Mouse (Mus musculus) forebrain, postnatal 0 days (tissue): ENCODE data around the gene Wnt9a. TPM values are rescaled to one million over a fixed set of nuclear protein-coding genes. Genes with fewer than 3 reads are reported as not detected.
A peak's percentile ranks its signal among the peaks of the same experiment; 100 is the strongest.
"Not testable (repeated sequence)": the region's sequence is repeated elsewhere in the genome, so short reads cannot be mapped to it uniquely, and the experiment has no call there.

ENCODE experiments used
- ATAC-seq: fragments of 200-750 bp; cut with Nextera tagmentation; 2 replicates; pipeline ENCODE4 v1.8.0; 2017; ENCODE audit warnings: mild to moderate bottlenecking, moderate library complexity
- DNase-seq: peaks from one replicate; pipeline ENCODE4 v3.0.0-alpha.2; 2015
- H3K27ac ChIP-seq: fragments of 300-500 bp; sonication (generic); 2 replicates; pipeline ENCODE4 v1.5.1; 2014; ENCODE audit warnings: low read depth, mild to moderate bottlenecking, antibody characterized with exemption, low read length, moderate library complexity, mixed read lengths
- H3K27me3 ChIP-seq: fragments of 300-500 bp; sonication (generic); 2 replicates; pipeline ENCODE4 v1.6.1; 2014; ENCODE audit warnings: mild to moderate bottlenecking, low read length, mixed read lengths; ENCODE audit not compliant: insufficient read depth
- H3K36me3 ChIP-seq: fragments of 300-500 bp; sonication (generic); 2 replicates; pipeline ENCODE4 v1.6.1; 2014; ENCODE audit warnings: mild to moderate bottlenecking, moderate library complexity; ENCODE audit not compliant: insufficient read depth
- H3K4me1 ChIP-seq: fragments of 300-500 bp; sonication (generic); 2 replicates; pipeline ENCODE4 v1.6.1; 2014; ENCODE audit warnings: antibody characterized with exemption; ENCODE audit not compliant: insufficient read depth
- H3K4me2 ChIP-seq: fragments of 300-500 bp; sonication (generic); 2 replicates; pipeline ENCODE4 v1.6.1; 2014; ENCODE audit warnings: low read depth, mild to moderate bottlenecking, moderate library complexity
- H3K4me3 ChIP-seq: fragments of 300-500 bp; sonication (generic); 2 replicates; pipeline ENCODE4 v1.5.1; 2014; ENCODE audit warnings: low read depth, low read length, mixed read lengths
- H3K9ac ChIP-seq: fragments of 300-500 bp; sonication (generic); 2 replicates; pipeline ENCODE4 v1.6.1; 2014; ENCODE audit warnings: mild to moderate bottlenecking
- H3K9me3 ChIP-seq: fragments of 300-500 bp; sonication (generic); 2 replicates; pipeline ENCODE4 v1.6.1; 2016; ENCODE audit warnings: low read length
- CTCF ChIP-seq: sonication (generic); IDR thresholded peaks from 2 replicates; pipeline ENCODE4 v1.5.1; 2016; ENCODE audit warnings: antibody characterized with exemption, control low read depth, low read depth
- WGBS: fragments of 180-500 bp; shearing (Covaris S2); extraction: QIAGEN DNeasy Blood & Tissue Kit; methylation state at CpG from one replicate; pipeline ENCODE4 v1.1.7; 2014; 5-methylcytosine and 5-hydroxymethylcytosine counted together
- polyA plus RNA-seq: library from polyadenylated mRNA; unstranded; fragments of >200 nt; fragmentation: Nextera tagmentation; extraction: Ambion mirVana; gene quantifications from 2 replicates; pipeline ENCODE4 v1.2.1, GENCODE M21; 2015
- total RNA-seq: library from RNA; depleted of rRNA; stranded (reverse); fragments of >200 nt; gene quantifications from 2 replicates; pipeline ENCODE4 v1.2.3, GENCODE M21; 2014

Gene Wnt9a
- total and polyA plus RNA-seq, 2 experiments from 2014 or later, result 2.6 to 5.6 TPM

DNA sequence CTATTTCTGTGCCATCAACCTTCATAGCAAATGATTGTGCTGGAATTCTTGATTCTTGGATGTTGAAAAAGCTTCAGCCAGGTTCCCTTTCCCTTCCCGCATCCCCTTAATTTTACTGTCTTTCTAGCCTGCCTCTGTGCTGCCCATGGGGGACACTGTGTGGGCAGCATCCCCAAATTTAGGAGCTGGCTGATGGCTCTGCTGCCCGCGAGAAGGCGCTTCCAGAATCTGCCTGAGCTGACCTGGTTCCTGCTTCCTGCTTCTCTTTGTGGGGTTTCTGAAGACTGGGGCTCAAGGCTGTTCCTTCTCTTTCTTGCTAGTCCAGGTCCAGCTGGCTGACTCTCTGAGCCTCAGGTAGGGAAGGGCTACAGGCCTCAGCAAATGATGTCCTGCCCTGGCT, 48.1 kb downstream of the Wnt9a start:
- ATAC-seq, result no peak
- Histone ChIP-seq H3K27ac (no peak overlapping the region), H3K4me3 (no peak overlapping the region), H3K4me2 (no peak overlapping the region), H3K9me3 (no peaks in the 10 kb centered on the region), H3K27me3 (no peaks in the 10 kb centered on the region), H3K4me1 (no peaks in the 10 kb centered on the region), H3K36me3 (no peaks in the 10 kb centered on the region), H3K9ac (no peak overlapping the region)
- WGBS, result 87% methylated on average over 4 of the region's 4 CpGs
- DNase-seq, result no peak
- no peak for TF ChIP-seq CTCF

DNA sequence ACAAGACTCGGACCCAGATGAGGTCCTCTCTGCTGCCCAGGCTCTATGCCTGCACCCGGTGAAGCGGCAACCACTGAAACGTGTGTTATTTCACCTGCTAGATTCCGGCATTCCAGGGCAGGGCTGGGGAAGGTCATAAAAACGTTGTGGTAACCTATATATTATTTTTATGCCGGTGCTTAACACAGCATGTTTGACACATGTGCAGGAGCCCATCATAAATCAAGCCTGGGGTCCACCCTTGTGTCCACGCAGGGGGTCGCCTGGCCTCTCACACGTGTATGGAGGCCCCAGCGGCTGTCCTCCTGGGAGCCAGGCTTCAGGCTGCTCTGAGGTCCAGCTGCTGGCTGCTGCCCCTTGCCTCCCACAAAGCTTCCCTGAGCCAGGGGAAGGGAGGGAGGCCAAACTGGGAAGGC, 50.2 kb downstream of the Wnt9a start:
- no peak for TF ChIP-seq CTCF
- H3K36me3 ChIP-seq, result no peaks in the 10 kb centered on the region
- H3K4me2 ChIP-seq, result no peak overlapping the region
- no peaks in the 10 kb centered on the region for H3K4me1 ChIP-seq
- H3K9me3 ChIP-seq, result no peaks in the 10 kb centered on the region
- 79% methylated on average over 11 of the region's 11 CpGs for WGBS
- H3K4me3 ChIP-seq, result no peak overlapping the region
- H3K27ac ChIP-seq, result no peak overlapping the region
- DNase-seq, result no peak
- no peak for ATAC-seq
- no peaks in the 10 kb centered on the region for H3K27me3 ChIP-seq
- no peak overlapping the region for H3K9ac ChIP-seq

DNA sequence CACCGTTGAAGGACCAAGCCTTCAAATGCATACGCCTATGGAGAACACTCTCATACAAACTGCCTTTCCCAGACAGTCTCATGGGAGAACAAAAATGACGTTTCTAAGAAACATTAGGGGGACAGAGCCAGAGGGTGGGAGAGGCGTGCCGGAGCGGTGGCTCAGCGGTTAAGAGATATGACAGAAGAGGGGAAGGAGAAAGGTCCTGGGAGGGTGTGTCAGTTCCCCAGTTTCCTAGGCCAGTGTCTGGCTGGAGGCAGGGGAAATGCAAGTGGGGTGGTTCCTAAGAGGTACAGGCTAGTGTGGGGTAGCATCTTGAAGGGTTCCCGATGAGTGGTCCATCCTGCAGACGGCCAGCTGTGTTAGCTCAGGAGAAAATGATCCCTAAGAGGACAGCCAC, 54.6 kb downstream of the Wnt9a start:
- DNase-seq (no peak), ATAC-seq (no peak)
- Histone ChIP-seq H3K4me2 (no peak overlapping the region), H3K9ac (no peak overlapping the region), H3K9me3 (no peaks in the 10 kb centered on the region), H3K4me3 (no peak overlapping the region), H3K27ac (no peak overlapping the region), H3K4me1 (no peaks in the 10 kb centered on the region), H3K27me3 (no peaks in the 10 kb centered on the region), H3K36me3 (no peaks in the 10 kb centered on the region)
- TF ChIP-seq CTCF, result no peak
- WGBS, result 90% methylated on average over 9 of the region's 9 CpGs

DNA sequence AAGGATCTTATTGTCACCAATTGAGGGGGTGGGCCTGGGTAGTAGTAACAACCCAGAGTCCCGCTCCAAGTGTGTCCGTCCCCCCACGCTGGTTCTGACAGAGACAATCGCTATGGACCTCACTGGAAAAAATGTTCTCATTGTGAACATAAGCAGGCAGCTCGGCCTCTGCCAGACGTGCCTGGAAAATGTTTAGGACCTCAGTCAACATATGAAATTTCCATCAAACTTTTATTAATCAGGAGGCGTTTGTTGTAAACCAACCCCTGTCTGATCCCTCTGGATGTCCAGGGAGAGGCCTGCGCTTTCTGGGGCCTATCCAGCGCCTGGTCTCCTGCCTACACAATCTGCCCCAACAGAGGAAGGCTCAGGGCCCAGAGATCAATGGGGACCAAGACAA, 57.3 kb downstream of the Wnt9a start:
- DNase-seq (no peak), ATAC-seq (no peak)
- H3K9me3 ChIP-seq, result no peaks in the 10 kb centered on the region
- TF ChIP-seq CTCF, result no peak
- H3K36me3 ChIP-seq, result no peaks in the 10 kb centered on the region
- WGBS, result 85% methylated on average over 9 of the region's 9 CpGs
- H3K27ac ChIP-seq, result no peak overlapping the region
- H3K9ac ChIP-seq, result no peak overlapping the region
- H3K4me3 ChIP-seq, result no peak overlapping the region
- H3K27me3 ChIP-seq, result no peaks in the 10 kb centered on the region
- H3K4me1 ChIP-seq, result no peaks in the 10 kb centered on the region
- no peak overlapping the region for H3K4me2 ChIP-seq

DNA sequence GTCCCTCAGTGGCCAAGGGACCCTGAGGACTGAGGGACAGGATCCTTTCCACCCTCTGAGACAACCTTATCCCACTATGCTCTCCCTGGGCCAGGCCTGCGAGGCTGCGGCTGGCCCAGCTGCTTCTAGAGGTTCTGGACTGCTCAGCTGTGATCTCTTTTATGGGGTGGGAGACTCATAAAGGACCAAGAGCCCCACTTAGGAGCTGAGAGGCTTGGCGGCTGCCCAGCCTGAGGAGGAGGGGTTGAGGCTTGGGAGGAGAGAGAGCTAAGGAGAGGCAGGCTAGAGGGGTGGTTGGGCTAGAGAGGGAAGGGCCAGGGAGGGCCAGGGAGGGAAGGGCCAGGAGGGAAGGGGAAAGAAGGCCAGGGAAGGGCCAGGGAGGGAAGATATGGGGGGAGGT, 57.7 kb downstream of the Wnt9a start:
- no peaks in the 10 kb centered on the region for H3K36me3 ChIP-seq
- H3K4me3 ChIP-seq, result no peak overlapping the region
- H3K27ac ChIP-seq, result no peak overlapping the region
- H3K4me1 ChIP-seq, result no peaks in the 10 kb centered on the region
- WGBS, result 42% methylated on average over 3 of the region's 3 CpGs
- no peaks in the 10 kb centered on the region for H3K27me3 ChIP-seq
- ATAC-seq, result no peak
- DNase-seq, result no peak
- no peaks in the 10 kb centered on the region for H3K9me3 ChIP-seq
- no peak overlapping the region for H3K4me2 ChIP-seq
- H3K9ac ChIP-seq, result no peak overlapping the region
- no peak for TF ChIP-seq CTCF

DNA sequence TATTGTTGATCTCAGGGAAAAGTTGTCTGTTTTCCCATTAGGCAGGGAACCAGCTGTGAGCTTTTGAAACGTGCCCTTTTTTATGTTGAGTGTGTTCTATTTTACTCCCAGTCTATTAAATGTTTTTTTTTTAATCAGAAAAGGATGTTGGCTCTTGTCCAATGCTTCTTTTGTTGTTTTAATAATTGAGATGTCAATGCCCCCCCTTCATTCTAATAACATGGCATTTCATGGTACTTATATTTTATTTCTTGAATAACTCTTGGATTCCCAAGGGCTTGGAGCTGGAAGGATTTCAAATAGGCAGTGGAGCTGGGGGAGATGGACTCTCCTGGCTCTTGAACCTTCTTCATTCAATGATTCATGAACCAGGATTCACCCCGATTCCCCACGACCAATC, 59.3 kb downstream of the Wnt9a start:
- DNase-seq (peak; percentile 4), ATAC-seq (no peak)
- no peak overlapping the region for H3K4me2 ChIP-seq
- no peaks in the 10 kb centered on the region for H3K9me3 ChIP-seq
- no peak for TF ChIP-seq CTCF
- no peak overlapping the region for H3K9ac ChIP-seq
- H3K27me3 ChIP-seq, result no peaks in the 10 kb centered on the region
- H3K36me3 ChIP-seq, result no peaks in the 10 kb centered on the region
- WGBS, result 25% methylated on average over 3 of the region's 3 CpGs
- H3K4me3 ChIP-seq, result no peak overlapping the region
- no peak overlapping the region for H3K27ac ChIP-seq
- no peaks in the 10 kb centered on the region for H3K4me1 ChIP-seq

DNA sequence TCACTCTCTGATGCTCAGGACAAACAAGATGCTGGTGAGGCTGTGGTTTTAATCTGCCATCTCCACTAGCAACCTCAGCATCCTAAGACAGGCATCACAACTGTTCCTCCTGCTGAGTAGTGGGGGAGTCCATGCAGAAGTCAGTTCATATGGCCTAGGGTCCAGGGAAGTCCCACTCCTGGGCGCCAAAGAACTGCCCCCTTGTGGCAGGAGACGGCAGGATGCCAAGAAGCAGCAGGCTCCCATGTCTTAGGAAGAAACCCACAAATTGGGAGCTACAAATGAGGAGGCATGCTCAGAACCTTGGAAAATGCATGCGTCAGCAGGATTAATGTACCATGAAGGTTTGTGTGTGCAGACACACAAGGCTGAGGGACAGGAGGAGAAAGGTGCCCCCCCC, 59.9 kb downstream of the Wnt9a start:
- DNase-seq (peak; percentile 5), ATAC-seq (no peak)
- Histone ChIP-seq H3K27ac (no peak overlapping the region), H3K9ac (no peak overlapping the region), H3K4me1 (no peaks in the 10 kb centered on the region), H3K4me3 (no peak overlapping the region), H3K27me3 (no peaks in the 10 kb centered on the region), H3K9me3 (no peaks in the 10 kb centered on the region), H3K36me3 (no peaks in the 10 kb centered on the region), H3K4me2 (no peak overlapping the region)
- TF ChIP-seq CTCF, result peak; percentile 27; the same call in 1 of the 2 replicates
- WGBS, result 16% methylated on average over 3 of the region's 3 CpGs

DNA sequence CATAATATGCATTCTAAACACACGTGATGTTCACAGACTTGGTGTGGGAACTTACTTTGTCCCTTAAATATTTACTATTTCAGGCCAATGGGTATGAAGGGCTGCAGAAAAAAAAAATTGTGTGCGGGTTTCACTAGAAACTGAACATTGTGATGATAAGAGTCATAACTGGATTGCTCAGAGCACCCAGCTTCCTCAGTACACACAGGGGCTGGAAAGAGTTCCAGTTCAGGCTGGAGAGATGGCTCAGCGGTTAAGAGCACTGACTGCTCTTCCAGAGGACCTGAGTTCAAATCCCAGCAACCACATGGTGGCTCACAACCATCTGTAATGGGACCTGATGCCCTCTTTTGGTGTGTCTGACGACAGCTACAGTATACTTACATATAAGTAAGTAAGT, 61.2 kb downstream of the Wnt9a start:
- ATAC-seq, result not testable (repeated sequence)
- 83% methylated on average over 4 of the region's 4 CpGs for WGBS

More for the DNA sequence above, 61.2 kb downstream of the Wnt9a start:
- H3K27me3 ChIP-seq, DNase-seq, H3K9me3 ChIP-seq, H3K4me3 ChIP-seq, H3K4me2 ChIP-seq, H3K36me3 ChIP-seq, H3K4me1 ChIP-seq, H3K9ac ChIP-seq, H3K27ac ChIP-seq: not testable (repeated sequence)
